Mouse (Mus musculus): ENCODE results near the gene Ick. TPM values are rescaled to one million over a fixed set of nuclear protein-coding genes. Genes with fewer than 3 reads are reported as not detected.
A peak's percentile ranks its signal among the peaks of the same experiment; 100 is the strongest.

Gene Ick
- polyA plus RNA-seq, 1 experiment from 2014 or later, result 36.2 TPM

DNA sequence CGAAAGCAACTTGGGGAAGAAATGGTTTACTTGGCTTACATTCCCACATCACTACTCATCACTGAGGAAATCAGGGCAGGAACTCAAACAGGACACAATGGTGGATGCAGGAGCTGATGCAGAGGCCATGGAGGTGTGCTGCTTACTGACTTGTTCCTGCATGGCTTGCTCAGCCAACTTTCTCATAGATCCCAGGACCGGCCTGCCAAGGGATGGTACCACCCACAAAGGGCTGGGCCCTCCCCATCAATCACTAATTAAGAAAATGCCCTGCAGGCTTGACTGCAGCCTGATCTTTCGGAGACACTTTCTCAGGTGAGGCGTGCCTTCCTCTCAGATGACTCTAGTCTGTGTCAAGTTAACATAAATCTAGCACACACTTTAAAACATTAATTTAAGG, 2.2 kb upstream of the Ick start:
- no peak overlapping the region for H3K27ac ChIP-seq (replicated peaks)
- no peaks in the 10 kb centered on the region for H3K9me3 ChIP-seq
- WGBS, result 82% methylated on average over 4 of the region's 4 CpGs
- no peak for ATAC-seq (ENCODE audit: low FRiP score, low read depth)
- H3K36me3 ChIP-seq, result no peaks in the 10 kb centered on the region
- H3K9ac ChIP-seq, result no peak overlapping the region
- no peaks in the 10 kb centered on the region for H3K27me3 ChIP-seq
- H3K4me1 ChIP-seq (replicated peaks), result peaks cover 25% of the 10 kb centered on the region
- peak overlapping the region; percentile 90 for H3K4me2 ChIP-seq
- H3K4me3 ChIP-seq, result no peak overlapping the region

DNA sequence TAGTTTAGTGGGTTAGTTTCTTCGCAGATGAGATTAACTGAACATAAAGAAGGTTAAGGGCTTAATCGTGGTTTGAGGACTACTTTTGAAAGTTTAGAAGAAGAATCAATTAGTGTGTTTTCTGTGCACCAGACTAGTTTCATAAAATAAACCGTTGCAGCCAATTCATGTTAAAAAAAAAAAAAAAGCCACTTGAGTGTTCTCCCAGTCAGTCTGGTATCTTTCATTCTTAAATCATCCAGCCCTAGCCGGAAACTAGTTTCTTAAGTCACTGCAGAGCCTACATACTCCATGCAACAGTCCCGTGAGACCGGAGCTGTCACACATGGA, 1.4 kb upstream of the Ick start:
- WGBS, result 26% methylated on average over 6 of the region's 6 CpGs
- Histone ChIP-seq H3K9me3 (no peaks in the 10 kb centered on the region), H3K27me3 (no peaks in the 10 kb centered on the region), H3K4me3 (peak overlapping the region; percentile 73), H3K4me2 (peak overlapping the region; percentile 90), H3K9ac (peak overlapping the region; percentile 77), H3K36me3 (no peaks in the 10 kb centered on the region), H3K4me1 (replicated peaks) (peaks cover 26% of the 10 kb centered on the region), H3K27ac (replicated peaks) (peak overlapping the region; percentile 93)
- no peak for ATAC-seq (ENCODE audit: low FRiP score, low read depth)

DNA sequence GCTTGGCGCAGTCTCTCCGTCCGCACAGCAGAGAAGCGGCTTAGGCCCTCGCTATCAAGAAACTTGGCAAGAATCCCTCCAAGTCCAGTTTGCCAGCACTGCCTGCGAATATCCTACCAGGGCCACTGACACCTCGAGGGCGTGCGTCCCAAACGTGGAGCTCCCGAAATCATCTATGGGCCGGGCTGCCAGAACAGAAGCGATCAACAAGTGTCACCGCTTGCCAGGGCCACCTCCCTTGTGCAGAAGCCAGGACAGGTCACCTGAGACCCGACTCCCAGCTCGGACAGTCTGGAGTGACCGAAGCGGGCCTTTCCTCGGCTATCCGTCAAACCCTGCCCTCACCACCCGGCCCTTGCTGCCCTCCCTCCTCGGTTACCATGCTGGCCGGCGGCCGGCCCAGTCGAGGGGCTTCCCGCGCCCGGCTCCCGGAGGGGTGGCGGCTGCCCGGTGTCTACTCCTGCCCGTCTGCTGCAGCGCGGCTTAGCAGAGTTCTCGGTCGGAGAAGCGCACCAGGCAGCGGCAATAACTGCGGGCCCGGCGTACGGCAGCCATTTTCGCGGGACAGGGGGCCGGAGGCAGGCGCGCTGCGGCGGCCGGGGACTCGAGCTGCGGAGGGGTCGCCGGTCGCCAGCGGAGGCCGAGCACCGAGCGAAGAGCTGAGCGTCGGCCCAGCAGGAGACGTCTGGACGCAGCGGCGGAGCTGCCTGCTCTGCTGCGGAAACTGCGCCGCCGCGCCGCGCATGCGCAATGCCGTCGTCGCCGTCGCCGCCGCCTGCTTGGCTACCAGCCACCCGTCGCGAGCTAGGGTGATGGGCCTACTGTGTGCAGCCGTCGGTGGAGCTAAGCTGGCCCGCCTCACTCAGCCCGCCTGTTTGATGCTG, 838 bp upstream of the Ick start:
- Histone ChIP-seq H3K36me3 (no peaks in the 10 kb centered on the region), H3K27me3 (no peaks in the 10 kb centered on the region), H3K4me3 (peak overlapping the region; percentile 73), H3K4me1 (replicated peaks) (peaks cover 30% of the 10 kb centered on the region), H3K4me2 (peak overlapping the region; percentile 90), H3K9ac (peak overlapping the region; percentile 77), H3K27ac (replicated peaks) (peak overlapping the region; percentile 93), H3K9me3 (no peaks in the 10 kb centered on the region)
- ATAC-seq (ENCODE audit: low FRiP score, low read depth), result peak; percentile 85
- under 1% methylated on average over 88 of the region's 88 CpGs for WGBS

DNA sequence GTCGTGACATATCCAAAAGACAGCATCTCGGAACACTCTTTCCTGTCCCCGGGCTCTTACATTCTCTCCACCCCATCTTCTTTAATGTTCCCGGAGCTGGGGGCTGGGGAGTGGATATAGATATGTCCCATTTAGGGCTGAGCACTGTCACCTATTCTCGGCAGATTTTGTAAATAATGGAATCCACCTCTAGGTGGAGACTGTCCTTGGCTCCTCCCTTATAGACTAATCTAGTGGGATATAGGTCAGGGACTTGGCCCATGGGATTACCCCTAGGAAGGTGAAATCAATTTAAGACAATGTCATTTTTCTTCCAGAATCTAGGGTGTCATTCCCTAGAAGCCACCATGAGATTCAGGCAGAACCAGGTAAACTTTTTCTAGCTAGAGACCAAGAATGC, 664 bp downstream of the Ick start:
- Histone ChIP-seq H3K4me1 (replicated peaks) (peaks cover 38% of the 10 kb centered on the region), H3K27ac (replicated peaks) (no peak overlapping the region), H3K4me2 (peak overlapping the region; percentile 90), H3K9me3 (no peaks in the 10 kb centered on the region), H3K36me3 (no peaks in the 10 kb centered on the region), H3K27me3 (no peaks in the 10 kb centered on the region), H3K4me3 (peak overlapping the region; percentile 73), H3K9ac (peak overlapping the region; percentile 77; the same call in 1 of the 2 replicates)
- ATAC-seq (ENCODE audit: low FRiP score, low read depth), result no peak
- 50% methylated on average over 5 of the region's 5 CpGs for WGBS

DNA sequence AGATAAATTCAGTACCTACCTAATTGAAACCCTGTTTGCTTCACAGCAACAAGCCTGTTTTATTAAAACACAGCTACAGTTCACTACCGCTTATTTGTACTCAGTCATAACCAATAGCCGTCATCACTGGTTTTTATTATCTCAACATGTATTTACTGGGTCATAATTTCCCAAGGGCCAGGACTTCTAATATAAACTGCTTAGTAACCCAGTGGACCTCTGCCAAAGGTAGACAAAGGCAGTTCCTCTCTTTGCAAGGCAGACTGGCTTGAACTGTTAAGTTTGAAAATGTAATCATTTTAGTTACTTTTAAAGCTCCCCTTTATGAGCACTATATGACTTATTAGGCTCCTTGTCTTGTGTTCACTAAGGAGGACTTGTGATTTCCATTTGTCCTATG, 2.5 kb downstream of the Ick start:
- H3K9me3 ChIP-seq, result no peaks in the 10 kb centered on the region
- WGBS, result 79% methylated on average over 2 of the region's 2 CpGs

DNA sequence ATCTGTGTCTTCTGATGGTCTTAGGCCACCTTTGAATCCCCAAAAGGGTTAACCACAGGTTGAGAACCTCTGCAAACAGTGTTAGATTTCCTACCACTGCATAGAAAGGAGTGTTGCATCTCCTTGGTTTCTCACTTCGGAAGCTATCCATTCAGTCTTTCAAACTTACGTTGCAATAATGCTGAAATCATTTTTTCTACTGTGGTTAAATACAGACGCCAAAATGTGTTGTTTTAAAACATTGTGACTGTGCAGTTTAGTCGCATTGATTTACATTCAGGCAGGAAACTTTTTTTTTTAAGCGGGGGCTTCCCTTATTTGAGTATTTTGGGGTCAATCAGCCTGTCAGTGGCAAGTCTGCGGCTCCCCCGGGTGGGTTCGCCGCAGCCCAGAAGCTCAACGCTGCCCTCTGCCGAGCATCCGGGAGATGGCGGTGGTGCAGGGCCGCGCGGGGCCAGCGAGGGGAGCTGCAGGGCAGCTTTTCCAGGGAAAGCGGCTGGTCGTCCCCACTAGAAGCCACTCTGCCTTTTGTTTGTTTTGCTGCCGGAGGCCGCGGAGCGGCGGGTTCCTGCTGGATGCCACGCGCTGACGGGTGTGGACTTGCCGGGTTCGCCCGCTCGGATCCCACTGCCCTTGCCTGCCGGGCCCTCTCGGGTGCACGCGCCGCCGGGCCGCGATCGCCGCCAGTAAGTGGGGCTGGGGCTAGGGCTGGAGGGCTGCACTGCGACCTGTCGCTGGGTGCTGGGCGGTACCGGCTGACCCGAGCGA, 4.0 kb downstream of the Ick start:
- H3K9me3 ChIP-seq, result no peaks in the 10 kb centered on the region
- H3K9ac ChIP-seq, result peak overlapping the region; percentile 91
- H3K4me1 ChIP-seq (replicated peaks), result peaks cover 34% of the 10 kb centered on the region
- H3K36me3 ChIP-seq, result no peaks in the 10 kb centered on the region
- H3K4me3 ChIP-seq, result peak overlapping the region; percentile 85
- 1% methylated on average over 47 of the region's 47 CpGs for WGBS
- H3K27me3 ChIP-seq, result no peaks in the 10 kb centered on the region
- peak overlapping the region; percentile 95 for H3K27ac ChIP-seq (replicated peaks)
- peak; percentile 79 for ATAC-seq (ENCODE audit: low FRiP score, low read depth)
- H3K4me2 ChIP-seq, result peak overlapping the region; percentile 64

More for the DNA sequence above, 2.5 kb downstream of the Ick start:
- Histone ChIP-seq H3K36me3 (no peaks in the 10 kb centered on the region), H3K4me1 (replicated peaks) (peaks cover 49% of the 10 kb centered on the region), H3K9ac (no peak overlapping the region), H3K27me3 (no peaks in the 10 kb centered on the region), H3K27ac (replicated peaks) (no peak overlapping the region), H3K4me3 (no peak overlapping the region), H3K4me2 (no peak overlapping the region)
- ATAC-seq (ENCODE audit: low FRiP score, low read depth), result no peak

DNA sequence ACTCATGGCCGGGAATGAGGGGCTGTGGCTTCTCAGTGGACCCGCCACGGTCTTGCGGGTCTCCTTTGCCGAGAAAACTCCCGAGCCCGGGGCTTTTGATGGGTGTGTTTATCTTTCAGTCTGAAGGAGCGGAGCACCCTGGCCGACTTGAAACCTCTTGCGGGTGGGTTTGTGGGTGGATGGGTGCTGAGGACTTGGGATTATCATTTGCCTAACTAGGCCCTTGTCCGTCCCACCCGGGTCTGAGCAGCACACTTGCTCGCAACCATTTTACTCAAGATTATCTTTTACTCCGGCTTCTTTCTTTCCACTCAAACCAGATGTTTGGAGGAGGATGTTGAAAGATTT, 4.5 kb downstream of the Ick start:
- Histone ChIP-seq H3K27ac (replicated peaks) (peak overlapping the region; percentile 95), H3K4me3 (peak overlapping the region; percentile 85), H3K4me2 (peak overlapping the region; percentile 64), H3K9ac (peak overlapping the region; percentile 91), H3K9me3 (no peaks in the 10 kb centered on the region), H3K4me1 (replicated peaks) (peaks cover 34% of the 10 kb centered on the region), H3K36me3 (no peaks in the 10 kb centered on the region), H3K27me3 (no peaks in the 10 kb centered on the region)
- WGBS, result 1% methylated on average over 14 of the region's 14 CpGs
- ATAC-seq (ENCODE audit: low FRiP score, low read depth), result no peak

DNA sequence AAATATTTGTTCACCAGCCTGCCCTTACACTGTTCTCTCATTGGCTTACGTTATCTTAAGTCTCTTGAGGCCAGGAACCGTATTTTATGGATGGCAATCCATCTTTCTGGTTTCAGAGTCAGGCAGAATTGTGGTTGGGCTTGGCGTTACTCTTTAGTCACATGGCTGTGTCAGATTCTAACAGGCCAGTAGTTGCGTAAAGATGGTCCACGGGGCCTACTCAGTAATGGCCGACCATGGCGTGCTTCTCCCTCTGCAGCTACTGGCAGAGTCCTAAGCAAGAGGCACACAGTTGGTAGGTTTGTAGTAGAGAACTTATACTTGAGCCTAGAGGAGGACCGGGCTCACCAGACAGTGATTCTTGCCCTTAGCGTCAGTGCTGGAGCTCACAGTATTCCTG, 6.8 kb downstream of the Ick start:
- H3K4me3 ChIP-seq, result no peak overlapping the region
- no peak overlapping the region for H3K9ac ChIP-seq
- peaks cover 25% of the 10 kb centered on the region for H3K4me1 ChIP-seq (replicated peaks)
- H3K9me3 ChIP-seq, result no peaks in the 10 kb centered on the region
- H3K4me2 ChIP-seq, result peak overlapping the region; percentile 64
- no peak for ATAC-seq (ENCODE audit: low FRiP score, low read depth)
- no peaks in the 10 kb centered on the region for H3K27me3 ChIP-seq
- H3K27ac ChIP-seq (replicated peaks), result no peak overlapping the region
- H3K36me3 ChIP-seq, result no peaks in the 10 kb centered on the region
- 86% methylated on average over 9 of the region's 9 CpGs for whole genome bisulfite sequencing

DNA sequence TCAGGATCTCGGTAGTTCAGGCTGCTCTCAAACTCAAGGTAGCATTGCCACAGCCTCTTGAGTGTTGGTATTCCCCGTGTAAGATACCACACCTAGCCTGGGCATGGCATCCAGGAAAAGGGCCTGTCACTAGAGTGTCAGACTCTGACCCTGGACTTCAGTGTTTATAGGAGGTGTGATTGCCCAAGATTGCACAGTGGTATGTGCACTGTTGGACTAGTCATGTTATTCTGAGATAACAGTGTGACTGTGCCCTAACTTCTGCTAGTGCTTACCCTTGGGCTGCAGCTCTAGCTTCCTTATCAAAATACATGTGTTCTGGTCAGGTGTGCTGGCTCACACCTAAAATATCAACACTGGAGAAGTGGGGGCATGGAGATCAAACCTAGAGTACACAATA, 8.7 kb downstream of the Ick start:
- Histone ChIP-seq H3K4me2 (no peak overlapping the region), H3K36me3 (no peaks in the 10 kb centered on the region), H3K27me3 (no peaks in the 10 kb centered on the region), H3K4me1 (replicated peaks) (peaks cover 23% of the 10 kb centered on the region), H3K4me3 (no peak overlapping the region), H3K27ac (replicated peaks) (no peak overlapping the region), H3K9me3 (no peaks in the 10 kb centered on the region), H3K9ac (no peak overlapping the region)
- no peak for ATAC-seq (ENCODE audit: low FRiP score, low read depth)
- 93% methylated on average over 2 of the region's 2 CpGs for WGBS

DNA sequence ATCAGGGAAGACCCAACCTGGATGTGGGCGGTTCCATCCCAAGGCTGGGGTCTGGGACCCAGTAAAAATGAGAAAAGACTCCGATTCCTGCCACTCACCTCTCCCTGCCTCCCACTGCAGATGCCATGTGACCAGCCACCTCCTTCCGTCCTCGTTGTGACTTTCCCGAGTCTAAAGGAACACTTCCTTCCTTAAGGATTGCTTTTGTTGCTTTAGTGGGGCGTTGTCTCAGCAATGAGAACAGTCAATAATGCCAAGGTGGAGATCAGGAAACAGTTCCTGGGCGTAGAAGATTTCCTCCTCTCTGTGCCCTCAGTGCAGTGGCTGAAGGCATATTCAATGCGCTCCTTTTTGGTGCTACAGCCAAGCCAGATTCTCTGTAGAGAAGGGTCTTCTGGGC, 12.4 kb downstream of the Ick start:
- no peak overlapping the region for H3K9ac ChIP-seq
- WGBS, result 88% methylated on average over 8 of the region's 8 CpGs
- no peaks in the 10 kb centered on the region for H3K27me3 ChIP-seq
- H3K4me1 ChIP-seq (replicated peaks), result peaks cover 17% of the 10 kb centered on the region
- H3K9me3 ChIP-seq, result no peaks in the 10 kb centered on the region
- ATAC-seq (ENCODE audit: low FRiP score, low read depth), result no peak
- H3K36me3 ChIP-seq, result no peaks in the 10 kb centered on the region
- H3K4me3 ChIP-seq, result no peak overlapping the region
- H3K4me2 ChIP-seq, result no peak overlapping the region
- no peak overlapping the region for H3K27ac ChIP-seq (replicated peaks)

DNA sequence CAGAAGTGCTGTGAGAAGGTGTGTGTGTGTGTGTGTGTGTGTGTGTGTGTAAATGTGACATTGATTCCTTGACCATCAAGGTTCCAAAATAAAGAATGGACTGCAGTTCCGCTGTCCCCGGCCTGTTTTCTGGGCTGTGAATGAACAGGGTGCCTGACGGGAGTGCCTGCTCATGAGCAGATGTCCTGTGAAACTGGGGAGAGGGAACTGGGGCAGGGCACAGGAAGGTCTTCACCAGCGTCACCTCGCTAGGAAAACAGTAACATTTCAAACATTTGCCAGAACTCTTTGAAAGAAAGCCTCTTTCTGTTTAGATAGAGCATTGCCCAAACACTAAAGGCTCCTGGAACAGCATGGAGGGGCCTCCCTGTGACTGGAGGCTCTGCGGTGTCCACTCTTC, 13.0 kb downstream of the Ick start:
- Histone ChIP-seq H3K9me3 (no peaks in the 10 kb centered on the region), H3K36me3 (no peaks in the 10 kb centered on the region), H3K9ac (no peak overlapping the region), H3K4me3 (no peak overlapping the region), H3K4me2 (no peak overlapping the region), H3K27me3 (no peaks in the 10 kb centered on the region), H3K27ac (replicated peaks) (no peak overlapping the region), H3K4me1 (replicated peaks) (peaks cover 22% of the 10 kb centered on the region)
- ATAC-seq (ENCODE audit: low FRiP score, low read depth), result no peak
- 85% methylated on average over 6 of the region's 6 CpGs for WGBS

DNA sequence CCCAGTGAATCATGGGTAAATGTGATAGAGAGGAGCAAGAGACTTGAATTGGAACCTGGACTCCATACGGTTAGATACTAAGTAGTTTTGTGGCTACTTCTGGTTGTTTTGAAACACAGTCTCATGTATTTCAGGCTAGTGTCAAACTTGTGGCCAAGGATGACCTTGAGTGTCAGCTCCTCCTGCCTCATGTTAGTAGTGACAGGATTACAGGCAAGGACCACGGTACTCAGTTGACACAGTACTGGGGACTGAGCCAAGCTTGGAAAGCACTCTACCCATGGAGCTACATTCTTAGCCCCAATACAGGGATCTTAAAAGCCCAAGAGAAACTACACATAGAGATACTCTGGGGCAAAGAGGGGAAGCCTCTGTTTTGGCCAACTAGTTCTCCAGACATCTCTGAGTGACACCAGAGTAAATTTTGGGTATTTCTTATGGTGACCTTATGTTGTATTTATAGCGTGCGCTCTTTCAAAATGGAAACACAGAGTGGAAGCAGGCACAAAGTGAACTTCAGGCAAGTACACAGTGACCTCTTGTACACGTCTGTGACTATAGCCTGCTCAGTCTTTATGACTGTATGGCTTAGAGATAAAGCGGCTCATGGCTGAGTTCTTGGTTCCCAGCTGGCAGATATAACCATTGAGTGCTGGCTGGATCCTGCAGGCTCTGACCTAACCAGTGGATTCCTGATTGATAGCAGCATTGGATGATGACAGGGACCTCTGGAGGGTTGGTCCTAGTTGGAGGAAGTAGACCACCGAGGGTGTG, 14.1 kb downstream of the Ick start:
- Histone ChIP-seq H3K4me2 (no peak overlapping the region), H3K27ac (replicated peaks) (no peak overlapping the region), H3K4me3 (no peak overlapping the region), H3K36me3 (no peaks in the 10 kb centered on the region), H3K4me1 (replicated peaks) (peaks cover 22% of the 10 kb centered on the region), H3K9ac (no peak overlapping the region), H3K27me3 (no peaks in the 10 kb centered on the region), H3K9me3 (no peaks in the 10 kb centered on the region)
- WGBS, result 95% methylated on average over 7 of the region's 7 CpGs
- no peak for ATAC-seq (ENCODE audit: low FRiP score, low read depth)

Measured in hindbrain, embryonic 15.5 days (tissue).